Mouse (Mus musculus) neutrophil, adult 5-6 weeks (primary cell): ENCODE data around the gene Fance. TPM values are rescaled to one million over a fixed set of nuclear protein-coding genes. Genes with fewer than 3 reads are reported as not detected.
"Not testable (repeated sequence)": the region's sequence is repeated elsewhere in the genome, so short reads cannot be mapped to it uniquely, and the experiment has no call there.

Experiments
- ATAC-seq: fragments of 151-379, 151-347 bp; 2 replicates; pipeline ENCODE4 v1.8.0; 2017; ENCODE audit warnings: mild to moderate bottlenecking, moderate TSS enrichment; ENCODE audit not compliant: insufficient number of reproducible peaks, poor library complexity, low FRiP score, severe bottlenecking; ENCODE audit errors: extremely low read depth
- total RNA-seq: library from RNA; stranded (forward); fragments of 200-1000 nt; gene quantifications from 2 replicates; pipeline ENCODE4 v1.2.3, GENCODE M21; 2017

Gene Fance
- total RNA-seq, 1 experiment from 2014 or later, result 11.9 TPM

GRCm38 (mm10) chr17:28317091-28317490, 3.8 kb downstream of the Fance start:
- ATAC-seq, result no peak

- ATAC-seq, result no peak
Observed at GRCm38 (mm10) chr17:28317725-28318124, 4.4 kb downstream of the Fance start.

GRCm38 (mm10) chr17:28321700-28322099, 8.4 kb downstream of the Fance start:
- no peak for ATAC-seq

GRCm38 (mm10) chr17:28323786-28324185, 10.5 kb downstream of the Fance start:
- ATAC-seq, result no peak

GRCm38 (mm10) chr17:28324416-28324815, 11.1 kb downstream of the Fance start:
- not testable (repeated sequence) for ATAC-seq

GRCm38 (mm10) chr17:28325751-28326150, 12.4 kb downstream of the Fance start:
- ATAC-seq, result no peak

- no peak for ATAC-seq
Observed at GRCm38 (mm10) chr17:28326951-28327350, 13.6 kb downstream of the Fance start.

- no peak for ATAC-seq
Observed at GRCm38 (mm10) chr17:28327673-28328325, 14.5 kb downstream of the Fance start.

GRCm38 (mm10) chr17:28328366-28328928, 15.1 kb downstream of the Fance start, which contains the start of gene Rpl10a:
TSS of gene Rpl10a (plus strand) at chr17:28328471.
- ATAC-seq, result peak; percentile 77

- no peak for ATAC-seq
Observed at GRCm38 (mm10) chr17:28328946-28329345, 15.6 kb downstream of the Fance start.

- ATAC-seq, result no peak
Observed at GRCm38 (mm10) chr17:28329503-28330231, 16.3 kb downstream of the Fance start.

- ATAC-seq, result no peak
Observed at GRCm38 (mm10) chr17:28330232-28330546, 16.9 kb downstream of the Fance start.

GRCm38 (mm10) chr17:28330590-28330989, 17.3 kb downstream of the Fance start:
- not testable (repeated sequence) for ATAC-seq

GRCm38 (mm10) chr17:28331241-28332112, 18.2 kb downstream of the Fance start:
- no peak for ATAC-seq

GRCm38 (mm10) chr17:28332113-28332914, 19.0 kb downstream of the Fance start:
- no peak for ATAC-seq

- no peak for ATAC-seq
Observed at GRCm38 (mm10) chr17:28332915-28333546, 19.7 kb downstream of the Fance start.

GRCm38 (mm10) chr17:28335267-28335666, 21.9 kb downstream of the Fance start:
- ATAC-seq, result no peak

- no peak for ATAC-seq
Observed at GRCm38 (mm10) chr17:28337547-28337946, 24.2 kb downstream of the Fance start.
